Mouse (Mus musculus): ENCODE results near the gene Exd1.
"Not testable (repeated sequence)": the region's sequence is repeated elsewhere in the genome, so short reads cannot be mapped to it uniquely, and the experiment has no call there.

Gene Exd1

DNA sequence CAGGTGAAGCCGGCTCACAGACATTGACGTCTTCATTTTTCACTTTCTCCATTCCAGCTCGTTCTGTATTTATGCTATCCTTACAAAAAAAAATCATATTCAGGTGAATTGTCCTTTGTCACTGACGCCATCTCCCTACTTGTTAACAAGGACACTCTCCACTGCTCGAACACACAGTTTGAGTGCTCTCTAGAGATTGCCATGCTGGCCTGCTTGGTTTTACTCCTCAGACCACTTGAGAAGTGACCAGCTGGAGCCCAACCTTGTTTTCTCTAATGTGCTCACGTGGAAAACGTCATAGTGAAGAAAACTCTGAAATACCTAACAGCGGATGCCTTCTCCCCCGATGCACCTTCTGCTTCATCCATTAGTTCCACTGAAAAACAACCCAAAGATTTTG lies 8.6 kb downstream of the Exd1 start:
- DNase-seq = no peak

DNA sequence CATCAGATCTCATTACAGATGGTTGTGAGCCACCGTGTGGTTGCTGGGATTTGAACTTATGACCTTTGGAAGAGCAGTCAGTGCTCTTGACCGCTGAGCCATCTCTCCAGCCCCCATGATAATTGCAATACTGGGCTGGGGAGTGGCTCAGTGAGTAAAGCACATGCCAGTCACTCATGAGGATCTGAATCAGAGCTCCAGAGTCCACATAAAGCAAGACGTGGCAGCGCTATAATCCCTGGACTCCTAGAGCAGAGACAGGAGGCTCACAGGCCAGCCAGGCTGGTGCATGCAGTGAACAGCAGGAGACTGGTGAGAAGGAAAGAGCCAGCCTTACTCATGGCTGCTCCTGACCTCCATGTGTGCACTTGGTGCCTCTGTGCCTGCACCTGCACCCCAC lies 22.0 kb downstream of the Exd1 start:
- DNase-seq = no peak

DNA sequence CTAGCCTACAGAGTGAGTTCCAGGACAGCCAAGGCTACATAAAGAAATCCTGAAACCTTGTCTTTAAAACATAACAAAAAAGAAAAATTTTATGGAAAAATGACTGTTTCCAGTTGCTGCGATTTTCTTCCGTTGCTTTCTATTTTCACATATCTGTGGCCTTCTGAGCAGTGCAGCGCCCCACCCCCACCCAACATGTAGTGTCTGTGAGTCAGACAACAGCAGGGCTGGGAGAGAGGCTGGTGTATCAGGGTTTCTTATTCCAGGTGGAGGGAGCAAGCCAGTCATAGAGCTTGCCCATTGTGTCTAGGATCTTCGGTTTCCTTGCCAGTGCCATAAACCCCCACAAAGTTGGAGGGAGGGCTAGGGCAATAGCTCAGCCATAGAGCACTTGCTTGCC lies 23.6 kb downstream of the Exd1 start:
- no peak for DNase-seq

DNA sequence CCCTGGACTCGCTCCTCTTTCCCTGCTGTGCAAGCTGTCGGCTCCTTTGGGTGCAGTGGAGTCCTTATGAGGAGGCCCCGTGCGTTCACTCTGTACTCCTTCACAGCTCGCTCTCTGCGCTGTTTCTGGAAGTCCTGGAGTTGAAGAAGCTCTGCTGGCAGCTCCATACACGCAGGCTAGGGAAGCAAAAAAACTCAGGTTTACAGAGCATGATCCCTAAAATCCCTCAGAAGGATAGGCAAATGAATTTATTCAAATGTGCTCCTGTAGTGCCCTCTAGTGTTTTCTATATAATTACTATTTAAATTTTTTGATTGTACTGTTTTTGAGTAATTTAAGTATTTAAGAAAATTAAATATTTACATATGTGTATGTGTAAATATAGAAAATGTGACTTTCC lies 26.9 kb downstream of the Exd1 start:
- DNase-seq = peak; percentile 13

DNA sequence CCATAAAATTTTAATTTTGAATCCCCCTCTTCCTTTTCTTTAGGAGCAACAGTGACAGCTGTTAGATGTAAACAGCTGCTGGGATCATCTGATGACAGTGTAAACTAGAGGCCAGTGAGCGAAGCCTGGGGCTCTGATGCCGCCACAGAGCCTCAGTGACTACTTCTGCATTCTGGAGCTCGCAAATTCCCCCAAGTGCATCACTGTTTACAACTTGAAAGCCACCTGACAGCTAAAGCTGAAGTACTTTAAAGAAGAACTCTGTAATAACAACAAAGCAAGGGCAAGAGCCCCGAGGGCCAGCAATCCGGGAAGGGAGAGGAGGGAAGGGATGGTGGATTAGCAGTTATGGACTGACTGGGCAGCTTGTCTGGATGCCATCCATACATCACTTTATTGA lies 30.6 kb downstream of the Exd1 start:
- DNase-seq = no peak

DNA sequence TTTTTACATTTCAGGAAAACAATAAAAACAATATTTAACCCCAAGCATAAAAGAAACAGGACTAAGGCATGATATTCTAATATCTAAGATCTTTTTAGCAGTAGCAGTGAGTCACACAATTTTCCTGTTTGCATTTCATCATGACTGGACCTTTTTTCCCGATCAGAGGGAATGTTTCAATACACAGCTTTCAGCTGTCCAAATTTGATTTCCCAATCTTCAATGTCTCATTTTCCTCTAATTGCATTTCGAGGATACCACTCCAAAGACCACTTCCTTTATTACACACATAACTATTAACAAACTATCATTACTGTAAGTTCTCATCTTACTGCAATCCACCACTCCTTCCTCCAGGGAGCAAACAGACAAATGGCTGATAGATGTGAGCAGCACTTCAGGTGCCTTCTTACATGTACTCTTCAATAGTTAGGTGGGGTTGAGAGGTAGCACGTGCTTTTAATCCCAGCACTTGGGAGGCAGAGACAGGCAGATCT lies 33.4 kb downstream of the Exd1 start:
- DNase-seq = no peak

DNA sequence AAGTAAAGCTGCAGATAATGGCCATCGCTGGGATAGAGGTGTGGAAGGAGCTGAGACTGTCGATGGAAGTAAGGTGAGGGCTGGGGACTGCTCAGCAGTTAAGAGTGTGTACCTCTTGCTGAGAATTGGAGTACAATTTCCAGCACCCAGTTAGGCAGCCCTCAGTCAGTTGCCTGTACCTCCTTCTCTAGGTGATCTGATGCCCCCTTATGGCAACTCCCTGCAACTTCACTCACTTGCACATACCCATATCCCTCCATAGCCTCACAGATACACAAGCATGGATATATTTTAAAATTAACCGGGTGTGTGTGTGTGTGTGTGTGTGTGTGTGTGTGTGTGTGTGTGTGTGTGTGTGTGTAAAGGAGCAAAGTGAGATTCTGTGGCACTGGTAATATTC lies 35.1 kb downstream of the Exd1 start:
- DNase-seq = no peak

DNA sequence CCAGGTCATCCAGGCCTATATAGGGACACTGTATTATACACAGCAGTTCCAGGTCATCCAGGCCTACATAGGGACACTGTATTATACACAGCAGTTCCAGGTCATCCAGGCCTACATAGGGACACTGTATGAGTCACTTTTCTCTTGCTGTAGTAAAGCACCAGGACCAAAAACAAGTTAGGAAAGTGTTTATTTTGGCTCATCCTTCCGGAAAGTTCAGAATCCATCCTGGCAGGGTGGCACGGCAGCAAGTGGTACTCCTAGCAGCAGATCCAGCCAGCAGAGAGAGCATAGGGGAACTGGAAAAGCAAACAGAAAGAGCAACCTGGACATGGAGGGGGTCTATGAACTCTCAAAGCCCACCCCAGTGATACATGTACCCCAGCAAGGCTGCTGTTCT lies 36.6 kb downstream of the Exd1 start:
- no peak for DNase-seq

DNA sequence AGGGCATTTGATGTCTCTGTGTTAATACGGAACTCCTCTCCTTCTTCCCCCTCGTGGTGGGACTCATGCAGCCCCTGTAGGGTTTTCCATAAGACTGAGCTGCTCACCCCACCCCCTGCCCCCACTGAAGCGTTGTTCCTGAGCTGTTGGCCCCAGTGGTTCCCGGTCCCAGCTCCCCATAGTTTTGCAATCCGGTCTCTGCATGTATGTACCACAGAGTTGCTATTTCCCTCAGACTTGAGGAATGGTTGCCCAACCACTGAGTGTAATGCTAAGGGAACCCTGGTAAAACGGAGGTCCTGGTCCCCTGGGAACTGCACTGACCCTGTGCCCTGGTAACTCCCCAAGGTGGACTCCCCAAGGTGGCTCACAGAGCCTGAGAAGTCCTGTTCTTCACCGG lies 38.9 kb downstream of the Exd1 start:
- DNase-seq = not testable (repeated sequence)

DNA sequence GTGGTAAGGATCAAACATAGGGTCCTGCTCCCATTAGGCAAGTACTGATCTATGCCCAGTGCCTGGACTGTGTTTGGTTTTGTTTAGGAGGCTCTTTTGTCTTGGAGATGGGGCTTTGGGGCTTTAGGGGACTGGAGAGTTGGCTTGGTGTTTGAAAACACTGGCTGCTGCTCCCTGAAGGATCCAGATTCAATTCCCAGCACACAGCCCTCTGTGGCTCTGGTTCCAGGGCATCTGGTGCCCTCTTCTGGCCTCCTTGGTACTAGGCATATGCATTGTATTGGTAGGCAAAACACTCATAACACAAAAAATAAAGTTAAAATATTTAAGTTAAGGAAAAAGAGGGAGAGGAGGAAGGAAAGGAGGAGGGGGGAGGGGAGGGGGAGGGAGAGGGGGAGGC lies 40.3 kb downstream of the Exd1 start:
- peak; percentile 12 for DNase-seq

DNA sequence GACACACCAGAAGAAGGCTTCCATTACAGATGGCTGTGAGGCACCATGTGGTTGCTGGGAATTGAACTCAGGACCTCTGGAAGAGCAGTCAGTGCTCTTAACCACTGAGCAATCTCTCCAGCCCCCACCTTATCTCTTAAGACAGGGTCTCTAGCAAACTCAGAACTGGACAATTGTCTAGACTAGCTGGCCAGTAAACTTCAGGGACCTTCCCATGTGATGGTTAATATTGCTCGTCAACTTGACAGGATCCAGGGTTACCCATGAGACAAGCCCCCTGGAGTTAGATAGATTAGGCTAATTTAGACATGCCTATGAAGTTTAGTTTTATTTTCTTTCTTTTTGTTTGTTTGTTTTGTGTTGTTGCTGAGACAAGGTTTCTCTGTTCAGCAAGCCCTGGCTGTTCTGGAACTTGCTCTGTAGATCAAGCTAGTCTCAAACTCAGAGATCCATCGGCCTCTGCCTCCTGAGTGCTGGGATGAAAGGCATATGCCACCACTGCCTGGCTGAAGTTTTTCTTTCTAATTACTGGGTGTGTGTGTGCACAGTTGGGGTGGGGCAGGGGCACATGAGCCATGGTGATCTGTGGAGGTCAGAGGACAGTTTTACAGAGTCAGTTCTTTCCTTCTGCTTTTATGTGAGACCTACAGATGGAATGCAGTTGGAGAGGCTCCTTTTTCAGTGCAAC lies 46.3 kb downstream of the Exd1 start:
- no peak for DNase-seq

DNA sequence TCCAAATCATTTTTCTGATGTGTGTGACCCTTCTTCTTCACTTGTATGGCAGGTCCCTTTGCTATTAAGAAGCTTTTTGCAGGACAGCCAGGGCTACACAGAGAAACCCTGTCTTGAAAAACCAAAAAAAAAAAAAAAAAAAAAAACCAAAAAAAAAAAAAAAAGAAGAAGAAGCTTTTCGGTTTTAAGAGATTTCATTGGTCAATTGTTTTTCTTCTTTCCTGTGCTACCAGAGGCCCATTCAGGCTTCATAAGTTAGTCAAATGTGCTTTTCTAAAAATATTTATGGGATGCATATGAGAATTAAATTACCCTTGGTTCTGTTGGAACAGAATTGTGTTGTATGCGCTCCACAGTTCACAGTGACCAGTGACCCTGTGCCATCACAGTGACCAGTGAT lies 48.6 kb downstream of the Exd1 start:
- no peak for DNase-seq

DNA sequence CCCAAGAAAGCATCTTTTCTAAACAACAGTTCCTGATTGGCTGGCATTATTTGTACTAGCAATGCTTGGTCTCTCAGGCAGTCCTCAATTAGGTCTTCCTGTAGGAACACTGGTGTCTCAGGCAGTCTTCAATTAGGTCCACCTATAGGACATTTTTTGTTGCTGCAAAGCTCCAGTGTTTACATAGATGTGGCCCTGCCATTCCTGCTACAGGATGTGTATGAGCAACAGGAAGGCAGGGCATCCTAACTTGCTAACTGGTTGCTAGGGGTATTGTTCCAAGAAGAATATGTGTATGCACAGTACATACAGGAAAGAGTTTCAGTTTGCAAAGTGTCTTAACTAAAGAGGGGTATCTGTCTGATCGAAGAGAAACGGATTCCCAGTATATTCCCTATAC lies 51.3 kb downstream of the Exd1 start:
- no peak for DNase-seq

DNA sequence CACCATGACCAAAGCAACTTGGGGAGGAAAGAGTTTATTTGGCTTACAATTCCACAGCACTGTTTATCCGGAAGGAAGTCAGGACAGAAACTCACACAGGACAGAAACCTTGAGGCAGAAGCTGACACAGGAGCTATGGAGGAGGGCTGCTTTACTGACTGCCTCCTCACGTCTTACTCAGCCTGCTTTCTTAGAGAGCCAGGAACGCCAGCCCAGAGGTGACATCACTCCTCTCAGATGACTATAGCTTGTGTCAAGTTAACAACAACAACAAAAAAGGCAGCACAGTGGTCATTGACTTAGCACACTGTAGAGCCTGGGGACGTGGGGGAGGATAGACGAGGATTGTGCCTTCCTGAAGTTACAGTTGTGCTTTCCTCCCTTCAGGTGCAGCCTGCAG lies 55.5 kb downstream of the Exd1 start:
- DNase-seq = no peak

DNA sequence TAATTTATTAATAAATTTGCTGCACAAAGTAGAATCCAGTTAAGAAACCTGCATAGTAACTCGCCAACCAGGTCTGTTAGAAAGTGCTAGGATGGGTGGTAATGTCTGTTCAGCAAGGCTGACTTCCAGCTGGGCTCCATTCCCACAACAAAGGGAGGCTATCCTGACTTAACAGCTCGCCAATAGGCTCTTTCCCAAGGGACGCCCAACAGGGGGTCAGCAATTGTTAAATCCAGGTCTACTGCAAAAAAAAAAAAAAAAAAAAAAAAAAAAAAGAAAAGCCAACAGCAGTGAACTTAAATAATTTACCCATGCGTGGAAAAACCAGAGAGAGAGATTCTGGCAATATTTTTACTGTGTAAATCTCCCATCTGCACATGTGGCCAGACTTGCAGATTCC lies 60.9 kb downstream of the Exd1 start:
- DNase-seq = no peak

DNA sequence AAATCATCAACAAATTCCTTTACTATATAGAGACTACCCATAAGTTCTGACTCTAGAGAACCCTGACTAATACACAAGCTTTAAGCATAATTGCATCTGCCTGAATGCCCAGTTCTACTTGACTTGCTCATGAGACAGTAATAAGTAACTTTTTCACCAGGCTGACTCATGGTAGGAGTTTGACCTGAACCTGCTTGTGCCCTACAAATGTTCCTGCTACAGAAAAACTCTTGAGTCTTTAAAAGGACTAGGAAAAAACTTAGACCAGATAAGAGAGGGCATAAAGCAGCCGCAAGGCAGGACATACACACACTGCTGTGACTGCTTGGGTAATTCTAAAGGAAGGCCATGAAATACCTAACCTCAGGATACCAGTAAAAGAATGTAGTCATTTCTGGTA lies 65.1 kb downstream of the Exd1 start:
- no peak for DNase-seq

DNA sequence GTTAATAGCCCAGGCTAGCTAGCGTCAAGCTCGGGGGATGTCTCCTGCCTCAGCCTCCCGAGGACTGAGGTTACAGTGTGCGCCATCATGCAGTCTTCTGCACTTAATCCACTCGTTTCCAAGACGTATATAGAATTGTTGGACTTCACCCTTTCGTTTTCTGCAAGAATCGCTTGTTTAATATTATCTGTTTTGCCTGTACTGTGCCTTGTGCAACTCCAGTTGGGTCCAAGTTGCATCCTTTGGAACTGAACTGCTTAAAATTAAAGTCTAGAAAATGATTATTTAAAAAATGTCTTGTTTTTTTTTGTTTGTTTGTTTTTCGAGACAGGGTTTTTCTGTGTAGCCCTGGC lies 69.1 kb downstream of the Exd1 start:
- DNase-seq = no peak

DNA sequence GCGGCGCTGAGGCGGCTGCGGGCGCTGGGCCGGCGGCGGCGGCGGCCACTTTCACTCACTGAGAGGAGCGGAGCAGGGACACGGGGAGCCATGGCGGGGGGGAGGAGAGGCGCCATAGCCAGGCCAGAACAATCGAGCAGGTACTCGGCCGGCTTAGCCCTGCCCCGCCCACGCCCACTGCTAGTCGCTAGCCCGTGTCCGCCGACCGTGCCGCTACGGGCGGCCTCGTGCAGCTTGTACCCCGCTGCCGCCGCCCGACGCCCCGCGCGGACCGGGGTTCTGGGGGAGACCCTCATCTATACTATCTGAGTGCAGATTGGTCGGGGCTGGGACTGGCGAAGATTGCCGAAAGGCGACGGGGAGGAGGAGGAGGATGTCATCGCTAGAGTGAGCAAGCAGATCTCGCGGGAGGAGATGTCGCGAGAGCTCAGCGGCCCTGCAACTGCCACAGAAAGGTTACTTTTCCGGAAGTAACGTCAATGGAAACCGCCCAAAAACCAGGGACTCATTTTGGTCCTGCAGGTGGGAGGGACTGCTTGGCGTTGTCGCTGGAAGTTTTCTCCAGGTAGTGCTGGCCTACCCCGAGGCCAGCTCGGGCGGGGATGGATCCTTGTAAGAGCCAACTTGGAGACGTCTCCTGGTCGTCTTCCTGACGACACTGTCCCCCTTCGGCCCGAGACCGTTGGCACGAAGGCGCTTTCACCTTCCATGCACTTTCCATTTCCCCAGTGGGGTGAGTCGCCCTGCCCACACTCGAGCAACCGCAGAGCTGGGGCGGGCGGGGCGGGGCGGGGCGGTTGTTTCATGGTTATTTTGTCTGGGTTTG lies 69.6 kb downstream of the Exd1 start, which contains the start of gene Ino80:
Ino80 (minus strand) TSS at position 117 of the 826 bp plus-strand sequence.
- DNase-seq = peak; percentile 99

DNA sequence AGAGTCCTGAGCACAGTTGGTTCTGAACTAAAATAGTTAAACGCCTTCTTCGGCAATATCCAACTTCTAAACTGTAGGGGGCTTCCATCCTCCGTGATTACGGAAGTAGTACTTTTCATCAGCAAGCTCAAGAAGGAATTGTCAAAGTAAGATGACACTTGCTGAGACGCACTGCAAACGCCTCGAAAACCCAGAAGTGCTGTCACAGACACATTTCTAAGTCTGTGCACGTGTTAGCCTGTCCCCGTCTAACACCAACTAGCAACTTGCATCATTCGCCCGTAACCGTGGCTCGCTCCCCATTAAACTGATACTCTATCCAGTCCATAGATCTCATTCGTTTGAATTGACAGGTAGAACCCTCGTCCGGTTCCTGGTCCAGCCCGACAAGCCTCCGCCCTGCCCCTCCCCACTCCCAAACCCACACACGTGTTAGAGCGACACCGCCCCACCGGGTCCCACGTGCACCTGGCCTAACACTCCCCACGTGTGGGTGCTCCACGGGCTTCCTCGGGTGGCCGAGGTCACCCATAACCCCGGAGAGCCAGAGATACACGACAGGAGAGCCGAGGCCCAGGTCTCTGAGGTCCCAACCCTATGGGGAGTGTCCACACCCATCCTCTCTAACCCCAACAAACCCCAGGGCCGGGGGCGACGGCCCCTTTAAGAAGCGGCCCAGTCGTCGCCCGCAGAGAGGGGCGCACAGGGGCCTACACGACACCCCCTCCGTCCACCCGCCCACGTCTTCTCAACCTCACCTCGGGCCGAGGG lies 70.6 kb downstream of the Exd1 start:
- DNase-seq = peak; percentile 79

DNA sequence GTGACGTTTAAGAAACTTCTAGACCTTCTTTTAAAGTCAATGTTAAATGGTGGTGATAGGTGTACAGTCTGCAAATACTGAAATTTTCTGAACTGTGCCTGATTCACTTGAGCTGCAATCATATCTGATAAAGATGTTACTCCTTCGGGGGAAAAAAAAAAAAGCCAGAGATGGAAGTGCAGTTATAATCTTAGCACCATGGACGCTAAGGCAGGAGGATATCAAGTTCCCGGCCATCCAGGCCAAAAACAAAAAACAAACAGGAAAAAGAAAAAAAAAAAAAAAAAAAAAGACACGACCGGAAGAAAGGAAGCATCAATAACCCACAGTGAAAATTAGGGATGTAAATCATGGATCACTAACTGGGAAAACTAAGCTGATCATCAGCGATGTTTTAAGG lies 71.3 kb downstream of the Exd1 start:
- DNase-seq = no peak
